Mouse (Mus musculus) kidney, embryonic 15.5 days (tissue): ENCODE results near the gene Gpr62. TPM values are rescaled to one million over a fixed set of nuclear protein-coding genes. Genes with fewer than 3 reads are reported as not detected.

Source experiments
- ATAC-seq: fragments of 200-750 bp; cut with Nextera tagmentation; replicated peaks from 2 replicates; pipeline ENCODE4 v1.8.0; 2017; ENCODE audit warnings: moderate TSS enrichment; ENCODE audit not compliant: low FRiP score
- H3K27ac ChIP-seq: fragments of 300-500 bp; sonication (generic); 2 replicates; pipeline ENCODE4 v1.5.1; 2015; ENCODE audit warnings: mild to moderate bottlenecking, inconsistent platforms
- H3K27me3 ChIP-seq: fragments of 300-500 bp; sonication (generic); 2 replicates; pipeline ENCODE4 v1.6.1; 2015; ENCODE audit warnings: inconsistent platforms
- H3K36me3 ChIP-seq: fragments of 300-500 bp; sonication (generic); 2 replicates; pipeline ENCODE4 v1.6.1; 2015; ENCODE audit warnings: inconsistent platforms
- H3K4me1 ChIP-seq: fragments of 300-500 bp; sonication (generic); 2 replicates; pipeline ENCODE4 v1.6.1; 2015; ENCODE audit warnings: inconsistent platforms
- H3K4me2 ChIP-seq: fragments of 300-500 bp; sonication (generic); 2 replicates; pipeline ENCODE4 v1.6.1; 2015; ENCODE audit warnings: moderate library complexity, mild to moderate bottlenecking, inconsistent platforms
- H3K4me3 ChIP-seq: fragments of 300-500 bp; sonication (generic); replicated peaks from 2 replicates; pipeline ENCODE4 v1.5.1; 2015; ENCODE audit warnings: mild to moderate bottlenecking, inconsistent platforms
- H3K9ac ChIP-seq: fragments of 300-500 bp; sonication (generic); 2 replicates; pipeline ENCODE4 v1.6.1; 2015; ENCODE audit warnings: mild to moderate bottlenecking, inconsistent platforms
- H3K9me3 ChIP-seq: fragments of 300-500 bp; sonication (generic); replicated peaks from 2 replicates; pipeline ENCODE4 v1.6.1; 2016; ENCODE audit warnings: inconsistent platforms
- WGBS: fragments of 180-500 bp; shearing (Covaris S2); methylation state at CpG from one replicate; pipeline ENCODE4 v1.1.7; 2015; ENCODE audit warnings: mixed read lengths; 5-methylcytosine and 5-hydroxymethylcytosine counted together
- polyA plus RNA-seq: library from polyadenylated mRNA; unstranded; fragments of >200 nt; fragmentation: Nextera tagmentation; extraction: Ambion mirVana; gene quantifications from 2 replicates; pipeline ENCODE4 v1.2.1, GENCODE M21; 2015

Gene Gpr62
- polyA plus RNA-seq, 1 experiment from 2014 or later, result 0.47 TPM

- 79% methylated on average over 16 of the region's 16 CpGs for WGBS
- H3K9ac ChIP-seq, result no peak overlapping the region
- no peak overlapping the region for H3K4me3 ChIP-seq
- peaks cover 42% of the 10 kb centered on the region for H3K36me3 ChIP-seq
- peaks cover 6% of the 10 kb centered on the region; the same call in 1 of the 2 replicates for H3K27me3 ChIP-seq
- ATAC-seq, result no peak
- H3K9me3 ChIP-seq, result no peaks in the 10 kb centered on the region
- peaks cover 74% of the 10 kb centered on the region for H3K4me1 ChIP-seq
- no peak overlapping the region for H3K4me2 ChIP-seq
- H3K27ac ChIP-seq, result no peak overlapping the region
These were observed 3.9 kb downstream of the Gpr62 start for GRCm38 (mm10) chr9:106461641-106462429.

GRCm38 (mm10) chr9:106461026-106461415 lies 4.7 kb downstream of the Gpr62 start:
- H3K9ac ChIP-seq, result no peak overlapping the region
- H3K4me2 ChIP-seq, result no peak overlapping the region
- no peak for ATAC-seq
- H3K36me3 ChIP-seq, result peaks cover 42% of the 10 kb centered on the region
- H3K27ac ChIP-seq, result peak overlapping the region; percentile 64; the same call in 1 of the 2 replicates
- H3K4me1 ChIP-seq, result peaks cover 82% of the 10 kb centered on the region
- 73% methylated on average over 9 of the region's 9 CpGs for WGBS
- H3K4me3 ChIP-seq, result no peak overlapping the region
- peaks cover 4% of the 10 kb centered on the region; the same call in 1 of the 2 replicates for H3K27me3 ChIP-seq
- no peaks in the 10 kb centered on the region for H3K9me3 ChIP-seq

- no peaks in the 10 kb centered on the region for H3K9me3 ChIP-seq
- ATAC-seq, result no peak
- H3K36me3 ChIP-seq, result peaks cover 42% of the 10 kb centered on the region
- peaks cover 82% of the 10 kb centered on the region for H3K4me1 ChIP-seq
- H3K9ac ChIP-seq, result no peak overlapping the region
- H3K4me3 ChIP-seq, result no peak overlapping the region
- peak overlapping the region; percentile 64 for H3K27ac ChIP-seq
- peak overlapping the region; percentile 12; the same call in 1 of the 2 replicates for H3K4me2 ChIP-seq
- WGBS, result 58% methylated on average over 18 of the region's 18 CpGs
- H3K27me3 ChIP-seq, result no peaks in the 10 kb centered on the region
These were observed 5.2 kb downstream of the Gpr62 start for GRCm38 (mm10) chr9:106460401-106461025.

GRCm38 (mm10) chr9:106459946-106460345 lies 5.8 kb downstream of the Gpr62 start:
- Histone ChIP-seq H3K4me1 (peaks cover 82% of the 10 kb centered on the region), H3K4me2 (peak overlapping the region; percentile 12; the same call in 1 of the 2 replicates), H3K4me3 (no peak overlapping the region), H3K27ac (peak overlapping the region; percentile 64; the same call in 1 of the 2 replicates), H3K9ac (no peak overlapping the region), H3K36me3 (peaks cover 42% of the 10 kb centered on the region), H3K27me3 (no peaks in the 10 kb centered on the region), H3K9me3 (no peaks in the 10 kb centered on the region)
- 49% methylated on average over 15 of the region's 15 CpGs for WGBS
- no peak for ATAC-seq

- no peaks in the 10 kb centered on the region for H3K9me3 ChIP-seq
- no peak overlapping the region for H3K4me3 ChIP-seq
- no peak overlapping the region for H3K4me2 ChIP-seq
- no peak for ATAC-seq
- no peak overlapping the region for H3K9ac ChIP-seq
- WGBS, result 68% methylated on average over 5 of the region's 5 CpGs
- H3K36me3 ChIP-seq, result peaks cover 29% of the 10 kb centered on the region
- peaks cover 77% of the 10 kb centered on the region for H3K4me1 ChIP-seq
- no peak overlapping the region for H3K27ac ChIP-seq
- no peaks in the 10 kb centered on the region for H3K27me3 ChIP-seq
These were observed 7.8 kb downstream of the Gpr62 start for GRCm38 (mm10) chr9:106457920-106458319.

GRCm38 (mm10) chr9:106457163-106457559 lies 8.6 kb downstream of the Gpr62 start:
- H3K36me3 ChIP-seq, result peaks cover 23% of the 10 kb centered on the region
- peak overlapping the region; percentile 35; the same call in 1 of the 2 replicates for H3K9ac ChIP-seq
- peak overlapping the region; percentile 98 for H3K27ac ChIP-seq
- no peaks in the 10 kb centered on the region for H3K27me3 ChIP-seq
- H3K4me1 ChIP-seq, result peaks cover 83% of the 10 kb centered on the region
- H3K9me3 ChIP-seq, result no peaks in the 10 kb centered on the region
- 43% methylated on average over 9 of the region's 9 CpGs for WGBS
- ATAC-seq, result no peak
- peak overlapping the region; percentile 97 for H3K4me2 ChIP-seq
- H3K4me3 ChIP-seq, result peak overlapping the region; percentile 82

GRCm38 (mm10) chr9:106456325-106457162 lies 9.2 kb downstream of the Gpr62 start:
- peaks cover 88% of the 10 kb centered on the region for H3K4me1 ChIP-seq
- H3K9ac ChIP-seq, result peak overlapping the region; percentile 35
- H3K4me2 ChIP-seq, result peak overlapping the region; percentile 97
- peak overlapping the region; percentile 98 for H3K27ac ChIP-seq
- H3K36me3 ChIP-seq, result peaks cover 17% of the 10 kb centered on the region
- 32% methylated on average over 15 of the region's 15 CpGs for WGBS
- peak overlapping the region; percentile 82 for H3K4me3 ChIP-seq
- H3K9me3 ChIP-seq, result no peaks in the 10 kb centered on the region
- no peaks in the 10 kb centered on the region for H3K27me3 ChIP-seq
- peak; percentile 10; the same call in 1 of the 2 replicates for ATAC-seq

- peaks cover 4% of the 10 kb centered on the region for H3K36me3 ChIP-seq
- 5% methylated on average over 17 of the region's 17 CpGs for WGBS
- ATAC-seq, result peak; percentile 19
- H3K4me3 ChIP-seq, result peak overlapping the region; percentile 82
- peak overlapping the region; percentile 97 for H3K4me2 ChIP-seq
- H3K9ac ChIP-seq, result peak overlapping the region; percentile 85
- peak overlapping the region; percentile 98 for H3K27ac ChIP-seq
- H3K27me3 ChIP-seq, result no peaks in the 10 kb centered on the region
- H3K4me1 ChIP-seq, result peaks cover 92% of the 10 kb centered on the region
- no peaks in the 10 kb centered on the region for H3K9me3 ChIP-seq
These were observed 10.7 kb downstream of the Gpr62 start for GRCm38 (mm10) chr9:106454888-106455681.

GRCm38 (mm10) chr9:106454071-106454761 lies 11.5 kb downstream of the Gpr62 start:
- H3K27me3 ChIP-seq, result no peaks in the 10 kb centered on the region
- H3K9ac ChIP-seq, result peak overlapping the region; percentile 85
- H3K36me3 ChIP-seq, result no peaks in the 10 kb centered on the region
- ATAC-seq, result 0 out of 2 replicates have a peak, but pooled peaks have one; percentile 3
- H3K4me1 ChIP-seq, result peaks cover 92% of the 10 kb centered on the region
- no peaks in the 10 kb centered on the region for H3K9me3 ChIP-seq
- under 1% methylated on average over 19 of the region's 20 CpGs for WGBS
- H3K27ac ChIP-seq, result peak overlapping the region; percentile 98
- H3K4me3 ChIP-seq, result peak overlapping the region; percentile 82
- peak overlapping the region; percentile 97 for H3K4me2 ChIP-seq

GRCm38 (mm10) chr9:106453271-106454070 lies 12.3 kb downstream of the Gpr62 start, which contains the start of gene Pcbp4:
TSS of gene Pcbp4 (plus strand) at chr9:106453291.
- H3K36me3 ChIP-seq, result no peaks in the 10 kb centered on the region
- peak within 1 kb of the TSS; percentile 97 for H3K4me2 ChIP-seq
- no peaks in the 10 kb centered on the region for H3K9me3 ChIP-seq
- H3K4me3 ChIP-seq, result peak within 1 kb of the TSS; percentile 82
- peaks cover 92% of the 10 kb centered on the region for H3K4me1 ChIP-seq
- H3K27ac ChIP-seq, result peak within 1 kb of the TSS; percentile 98
- under 1% methylated on average over 43 of the region's 74 CpGs for WGBS
- H3K9ac ChIP-seq, result peak within 1 kb of the TSS; percentile 85
- no peaks in the 10 kb centered on the region for H3K27me3 ChIP-seq
- ATAC-seq, result peak; percentile 63
